Mouse (Mus musculus) forebrain, embryonic 12.5 days (tissue): ENCODE data around the gene Pdk1. TPM values are rescaled to one million over a fixed set of nuclear protein-coding genes. Genes with fewer than 3 reads are reported as not detected.

Experiments
- ATAC-seq: fragments of 200-750 bp; cut with Nextera tagmentation; 2 replicates; pipeline ENCODE4 v1.8.0; 2017; ENCODE audit warnings: moderate TSS enrichment; ENCODE audit not compliant: low FRiP score
- H3K27ac ChIP-seq: fragments of 300-500 bp; sonication (generic); 2 replicates; pipeline ENCODE4 v1.5.1; 2016; ENCODE audit warnings: mild to moderate bottlenecking
- H3K27me3 ChIP-seq: fragments of 300-500 bp; sonication (generic); 2 replicates; pipeline ENCODE4 v1.6.1; 2016; ENCODE audit warnings: mild to moderate bottlenecking
- H3K36me3 ChIP-seq: fragments of 300-500 bp; sonication (generic); replicated peaks from 2 replicates; pipeline ENCODE4 v1.6.1; 2016; ENCODE audit warnings: mild to moderate bottlenecking
- H3K4me1 ChIP-seq: fragments of 300-500 bp; sonication (generic); 2 replicates; pipeline ENCODE4 v1.6.1; 2016
- H3K4me2 ChIP-seq: fragments of 300-500 bp; sonication (generic); 2 replicates; pipeline ENCODE4 v1.6.1; 2016; ENCODE audit warnings: mild to moderate bottlenecking, moderate library complexity
- H3K4me3 ChIP-seq: fragments of 300-500 bp; sonication (generic); replicated peaks from 2 replicates; pipeline ENCODE4 v1.5.1; 2016; ENCODE audit warnings: mild to moderate bottlenecking
- H3K9ac ChIP-seq: fragments of 300-500 bp; sonication (generic); 2 replicates; pipeline ENCODE4 v1.6.1; 2016; ENCODE audit warnings: mild to moderate bottlenecking
- H3K9me3 ChIP-seq: fragments of 300-500 bp; sonication (generic); 2 replicates; pipeline ENCODE4 v1.6.1; 2016
- WGBS: fragments of 180-500 bp; shearing (Covaris S2); methylation state at CpG from one replicate; pipeline ENCODE4 v1.1.7; 2016; 5-methylcytosine and 5-hydroxymethylcytosine counted together
- polyA plus RNA-seq: library from polyadenylated mRNA; unstranded; fragments of >200 nt; fragmentation: Nextera tagmentation; extraction: Ambion mirVana; gene quantifications from 2 replicates; pipeline ENCODE4 v1.2.1, GENCODE M21; 2016

Pdk1 gene
- polyA plus RNA-seq, 1 experiment from 2014 or later, result 30.5 TPM

DNA sequence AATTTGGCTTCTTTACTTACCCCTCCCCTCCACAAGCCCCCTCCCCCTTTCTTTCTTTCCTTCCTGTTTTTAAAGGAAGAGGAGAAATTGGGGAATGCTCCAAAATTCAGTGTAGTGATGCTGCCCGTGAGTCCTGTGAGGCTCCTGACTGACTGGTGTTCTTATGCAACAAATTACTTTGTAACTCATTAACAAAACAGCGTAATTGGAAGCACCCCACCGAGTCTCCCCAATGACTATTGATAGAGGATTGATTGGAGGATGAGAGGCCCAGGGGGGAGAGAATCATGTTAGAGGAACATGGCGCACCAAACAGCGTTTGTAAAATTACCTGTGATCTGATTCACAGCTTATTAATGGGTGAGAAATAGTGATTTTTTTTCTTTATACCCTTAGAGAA lies 17.9 kb upstream of the Pdk1 start:
- Histone ChIP-seq H3K4me2 (no peak overlapping the region), H3K27me3 (no peaks in the 10 kb centered on the region), H3K4me1 (no peaks in the 10 kb centered on the region), H3K4me3 (no peak overlapping the region), H3K9me3 (no peaks in the 10 kb centered on the region), H3K9ac (no peak overlapping the region), H3K36me3 (peaks cover 10% of the 10 kb centered on the region), H3K27ac (no peak overlapping the region)
- 61% methylated on average over 5 of the region's 5 CpGs for WGBS
- ATAC-seq, result no peak

DNA sequence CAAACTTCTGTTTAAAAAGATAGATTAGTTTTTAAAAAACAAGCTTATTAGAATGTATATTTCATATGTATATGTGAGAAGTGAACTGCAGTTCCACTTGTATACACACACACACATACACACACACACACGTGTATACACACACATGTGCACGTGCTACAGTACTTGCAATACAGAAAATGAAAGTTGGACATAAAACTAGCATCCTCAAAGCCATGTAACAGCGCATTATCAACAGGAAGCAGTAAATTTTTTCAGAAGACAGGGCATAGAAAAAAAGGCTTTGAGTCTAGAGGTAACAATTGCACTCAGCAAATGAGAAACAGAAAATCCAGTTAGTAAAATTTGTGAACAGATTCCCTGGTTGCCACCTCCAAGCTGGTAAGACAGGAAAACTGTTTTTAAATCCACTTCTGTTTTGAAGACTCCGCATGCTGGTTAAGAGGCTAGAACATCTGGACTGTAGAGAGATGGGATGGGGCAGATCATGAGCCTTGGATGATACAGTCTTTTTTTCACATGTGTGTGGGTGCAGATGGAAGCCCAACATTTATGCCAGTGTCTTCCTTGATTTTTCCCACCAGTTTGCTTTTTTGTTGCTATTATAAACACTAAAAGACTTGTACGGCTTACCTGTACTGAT lies 9.4 kb upstream of the Pdk1 start:
- H3K36me3 ChIP-seq, result no peaks in the 10 kb centered on the region
- no peak overlapping the region for H3K27ac ChIP-seq
- ATAC-seq, result no peak
- no peak overlapping the region for H3K9ac ChIP-seq
- 90% methylated on average over 5 of the region's 5 CpGs for WGBS
- H3K4me3 ChIP-seq, result no peak overlapping the region
- no peak overlapping the region for H3K4me2 ChIP-seq
- no peaks in the 10 kb centered on the region for H3K27me3 ChIP-seq
- H3K9me3 ChIP-seq, result no peaks in the 10 kb centered on the region
- no peaks in the 10 kb centered on the region for H3K4me1 ChIP-seq

DNA sequence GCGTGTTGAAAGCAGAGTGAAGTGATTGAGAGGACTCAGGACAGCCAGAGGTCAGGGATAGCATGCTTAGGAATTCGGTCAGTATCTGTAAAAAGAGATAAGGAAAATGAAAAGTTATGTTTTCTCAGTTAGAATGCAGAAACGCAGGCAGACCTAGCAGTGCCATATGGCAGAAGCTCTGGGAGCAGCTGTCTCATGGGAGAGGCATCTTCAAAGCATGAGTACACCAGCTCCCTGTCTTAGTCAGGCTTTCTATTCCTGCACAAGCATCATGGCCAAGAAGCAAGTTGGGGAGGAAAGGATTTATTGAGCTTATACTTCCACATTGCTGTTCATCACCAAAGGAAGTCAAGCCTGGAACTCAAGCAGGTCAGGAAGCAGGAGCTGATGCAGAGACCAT lies 8.0 kb upstream of the Pdk1 start:
- WGBS, result 85% methylated on average over 3 of the region's 3 CpGs
- no peak for ATAC-seq
- Histone ChIP-seq H3K9ac (no peak overlapping the region), H3K4me3 (no peak overlapping the region), H3K27ac (no peak overlapping the region), H3K27me3 (no peaks in the 10 kb centered on the region), H3K9me3 (no peaks in the 10 kb centered on the region), H3K4me2 (no peak overlapping the region), H3K4me1 (no peaks in the 10 kb centered on the region), H3K36me3 (no peaks in the 10 kb centered on the region)

DNA sequence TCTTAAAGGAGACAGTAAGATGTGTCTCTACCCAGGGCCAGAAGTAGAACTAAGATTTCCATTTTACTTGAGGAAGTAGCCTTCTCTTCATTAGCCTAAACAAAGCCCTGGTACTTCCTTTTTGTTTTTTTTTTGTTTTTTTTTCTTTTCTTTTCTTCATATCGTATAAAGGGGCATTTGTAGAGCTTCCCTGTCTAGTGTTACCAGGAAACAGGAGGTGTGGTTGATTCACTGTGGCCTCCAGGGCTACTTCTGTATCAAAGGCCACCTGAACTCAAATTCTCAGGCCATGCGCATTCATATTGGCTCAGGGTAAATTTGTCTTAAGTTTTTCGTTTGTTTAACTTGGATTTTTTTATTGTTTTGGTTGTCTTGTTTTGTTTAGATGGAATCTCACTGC lies 7.1 kb upstream of the Pdk1 start:
- no peaks in the 10 kb centered on the region for H3K27me3 ChIP-seq
- H3K9me3 ChIP-seq, result no peaks in the 10 kb centered on the region
- WGBS, result 70% methylated on average over 3 of the region's 3 CpGs
- no peaks in the 10 kb centered on the region for H3K4me1 ChIP-seq
- H3K27ac ChIP-seq, result no peak overlapping the region
- no peaks in the 10 kb centered on the region for H3K36me3 ChIP-seq
- H3K9ac ChIP-seq, result no peak overlapping the region
- H3K4me2 ChIP-seq, result no peak overlapping the region
- H3K4me3 ChIP-seq, result no peak overlapping the region
- no peak for ATAC-seq

DNA sequence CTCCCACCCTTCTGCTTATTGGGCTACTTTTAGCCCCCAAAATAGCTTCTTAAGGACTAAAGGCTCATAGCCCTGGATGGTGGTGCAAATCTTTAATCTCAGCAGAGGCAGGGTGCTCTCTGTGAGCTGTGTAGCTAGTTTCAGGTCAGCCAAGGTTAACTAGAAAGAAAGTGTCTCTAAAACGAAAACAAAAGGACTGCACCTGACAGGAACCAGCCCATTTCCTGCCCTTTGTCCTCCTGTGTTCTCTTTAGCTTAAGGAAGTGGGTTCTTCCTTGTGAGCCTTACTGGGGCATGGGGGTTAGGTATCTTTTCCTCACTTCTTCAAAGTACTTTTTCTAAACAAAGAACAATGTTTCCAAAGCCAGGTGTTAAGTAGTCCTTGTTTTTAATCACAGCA lies 6.5 kb upstream of the Pdk1 start:
- H3K4me2 ChIP-seq, result no peak overlapping the region
- H3K4me3 ChIP-seq, result no peak overlapping the region
- ATAC-seq, result no peak
- WGBS, result 68% methylated on average over 1 of the region's 1 CpGs
- no peaks in the 10 kb centered on the region for H3K27me3 ChIP-seq
- no peaks in the 10 kb centered on the region for H3K9me3 ChIP-seq
- H3K9ac ChIP-seq, result no peak overlapping the region
- H3K4me1 ChIP-seq, result no peaks in the 10 kb centered on the region
- no peaks in the 10 kb centered on the region for H3K36me3 ChIP-seq
- H3K27ac ChIP-seq, result no peak overlapping the region

DNA sequence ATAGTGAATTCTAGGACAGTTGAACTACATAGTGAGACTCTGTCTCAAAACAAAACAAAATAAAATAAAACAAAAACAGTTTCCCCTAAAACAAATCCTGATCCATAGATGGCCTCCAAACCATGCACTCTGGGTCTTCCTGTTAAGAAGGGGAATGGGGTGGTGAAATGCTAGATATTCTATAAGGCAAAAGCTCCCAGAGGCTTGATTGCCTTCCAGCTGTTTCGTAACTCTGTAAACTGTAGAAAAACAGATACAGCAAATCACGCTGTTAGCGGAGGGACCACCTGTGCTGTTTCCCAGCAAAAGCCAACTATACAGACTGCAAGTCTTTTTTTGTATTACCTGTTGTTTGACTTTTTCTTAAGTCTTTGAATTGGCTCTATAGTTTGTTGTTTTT lies 6.0 kb upstream of the Pdk1 start:
- no peak overlapping the region for H3K4me2 ChIP-seq
- no peaks in the 10 kb centered on the region for H3K4me1 ChIP-seq
- H3K27me3 ChIP-seq, result no peaks in the 10 kb centered on the region
- 79% methylated on average over 3 of the region's 3 CpGs for WGBS
- H3K4me3 ChIP-seq, result no peak overlapping the region
- ATAC-seq, result no peak
- no peaks in the 10 kb centered on the region for H3K36me3 ChIP-seq
- H3K27ac ChIP-seq, result no peak overlapping the region
- no peaks in the 10 kb centered on the region for H3K9me3 ChIP-seq
- no peak overlapping the region for H3K9ac ChIP-seq

DNA sequence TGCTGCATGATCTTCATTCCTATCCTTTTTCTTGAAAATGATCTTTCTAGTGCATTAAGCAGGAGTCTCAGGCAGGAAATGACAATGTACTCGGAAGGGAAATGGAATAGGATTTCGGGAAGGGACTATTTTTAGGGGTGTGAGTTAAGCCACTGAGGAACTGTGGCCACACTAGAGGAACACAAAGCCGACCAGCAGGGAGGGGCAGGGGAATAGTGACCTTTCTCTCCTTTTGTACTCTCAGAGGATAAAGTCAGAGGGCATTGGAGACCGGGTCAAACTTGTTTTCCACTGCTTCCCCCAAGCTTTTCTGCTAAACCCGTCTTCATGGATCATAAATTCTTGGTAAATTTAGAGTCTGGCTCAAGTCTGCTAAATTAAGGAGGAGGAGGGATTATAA lies 5.5 kb upstream of the Pdk1 start:
- Histone ChIP-seq H3K4me1 (0 out of 2 replicates have a peak, but pooled peaks cover under 1% of the 10 kb centered on the region), H3K27ac (no peak overlapping the region), H3K9me3 (no peaks in the 10 kb centered on the region), H3K4me3 (no peak overlapping the region), H3K27me3 (no peaks in the 10 kb centered on the region), H3K9ac (no peak overlapping the region), H3K36me3 (no peaks in the 10 kb centered on the region), H3K4me2 (no peak overlapping the region)
- WGBS, result 10% methylated on average over 5 of the region's 5 CpGs
- ATAC-seq, result no peak

DNA sequence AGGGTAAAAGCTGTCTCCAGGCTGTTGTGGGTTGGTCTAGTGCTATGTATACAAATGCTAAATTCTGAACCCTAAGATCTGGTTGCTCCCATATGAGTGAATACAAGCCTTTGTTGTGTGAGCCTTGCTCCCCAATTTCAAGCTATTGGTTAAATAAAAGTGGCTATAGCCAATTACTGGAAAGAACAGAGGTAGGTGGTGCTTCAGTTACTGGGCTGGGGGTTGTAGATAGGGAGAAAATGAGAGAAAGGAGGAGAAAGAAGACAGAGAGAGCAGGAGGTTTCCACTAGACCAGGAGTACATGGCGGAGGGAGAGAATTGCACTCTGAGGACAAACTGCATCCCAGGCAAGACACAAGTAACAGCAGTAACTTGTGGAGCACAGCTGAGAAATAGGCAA lies 4.8 kb upstream of the Pdk1 start:
- no peak overlapping the region for H3K27ac ChIP-seq
- H3K9me3 ChIP-seq, result no peaks in the 10 kb centered on the region
- no peaks in the 10 kb centered on the region for H3K27me3 ChIP-seq
- no peak for ATAC-seq
- no peak overlapping the region for H3K9ac ChIP-seq
- H3K36me3 ChIP-seq, result no peaks in the 10 kb centered on the region
- H3K4me1 ChIP-seq, result peaks cover 3% of the 10 kb centered on the region; the same call in 1 of the 2 replicates
- H3K4me2 ChIP-seq, result no peak overlapping the region
- H3K4me3 ChIP-seq, result no peak overlapping the region
- 96% methylated on average over 1 of the region's 1 CpGs for WGBS

DNA sequence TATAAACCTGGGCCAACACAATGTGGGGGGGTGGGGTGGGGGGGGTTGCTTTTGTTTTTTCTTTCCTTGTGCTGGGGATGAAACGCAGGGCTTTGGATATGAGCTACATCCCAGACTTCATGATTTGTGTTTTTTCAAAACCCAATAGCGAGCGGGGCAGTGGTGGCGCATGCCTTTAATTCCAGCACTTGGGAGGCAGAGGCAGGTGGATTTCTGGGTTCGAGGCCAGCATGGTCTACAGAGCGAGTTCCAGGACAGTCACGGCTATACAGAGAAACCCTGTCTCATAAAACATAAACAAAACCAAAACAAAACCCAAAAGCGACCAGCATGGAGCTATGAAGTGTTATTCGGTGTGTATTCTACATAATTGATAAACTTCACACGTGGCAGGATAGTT lies 883 bp upstream of the Pdk1 start:
- Histone ChIP-seq H3K9ac (no peak overlapping the region), H3K36me3 (no peaks in the 10 kb centered on the region), H3K4me2 (peak overlapping the region; percentile 90), H3K4me1 (peaks cover 20% of the 10 kb centered on the region), H3K4me3 (peak overlapping the region; percentile 58; the same call in 1 of the 2 replicates), H3K27ac (no peak overlapping the region), H3K9me3 (no peaks in the 10 kb centered on the region), H3K27me3 (peaks cover 6% of the 10 kb centered on the region; the same call in 1 of the 2 replicates)
- WGBS, result 80% methylated on average over 10 of the region's 10 CpGs
- ATAC-seq, result no peak

DNA sequence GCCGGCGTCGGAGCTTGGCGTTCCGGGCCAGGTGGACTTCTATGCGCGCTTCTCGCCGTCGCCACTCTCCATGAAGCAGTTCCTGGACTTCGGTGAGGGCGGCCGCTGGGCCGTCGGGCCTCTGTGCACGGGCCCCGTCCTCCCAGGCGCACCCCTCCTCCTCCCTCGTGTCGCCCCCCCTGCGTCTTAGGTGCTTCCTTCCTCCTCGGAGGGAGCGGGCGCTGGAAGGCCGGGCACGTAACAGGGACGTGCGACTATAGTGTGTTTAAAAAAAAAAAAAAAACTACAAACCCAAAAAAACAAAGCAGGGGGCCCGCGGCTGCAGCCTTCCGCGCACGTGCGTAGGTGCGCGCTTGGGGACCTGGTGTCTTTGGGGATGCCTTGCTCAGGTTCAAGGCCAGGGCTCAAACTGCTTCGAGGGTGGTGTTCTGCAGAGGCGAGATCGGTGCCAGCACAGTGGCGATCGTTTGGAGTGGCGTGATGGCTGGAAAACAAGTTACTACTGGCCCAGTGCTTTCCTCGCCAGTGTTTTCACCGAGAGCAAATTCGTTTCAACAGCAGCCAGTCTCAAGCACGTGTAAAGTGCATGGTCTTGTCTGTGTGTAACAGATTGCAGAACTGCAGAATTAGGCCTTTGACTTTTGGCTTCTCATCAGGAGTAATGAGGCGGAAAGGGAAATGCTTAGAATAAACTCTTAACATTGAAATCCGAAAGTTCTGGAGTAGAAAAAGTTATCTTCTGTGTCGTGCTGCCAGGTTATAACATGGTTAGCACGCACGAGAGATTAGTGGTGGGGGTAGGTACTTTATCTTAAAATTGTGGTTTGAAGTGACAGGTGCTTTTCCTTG lies 674 bp downstream of the Pdk1 start:
- H3K9ac ChIP-seq, result peak overlapping the region; percentile 70
- no peaks in the 10 kb centered on the region for H3K9me3 ChIP-seq
- peaks cover 20% of the 10 kb centered on the region for H3K4me1 ChIP-seq
- peak; percentile 66 for ATAC-seq
- no peaks in the 10 kb centered on the region for H3K36me3 ChIP-seq
- 3% methylated on average over 51 of the region's 51 CpGs for WGBS
- peak overlapping the region; percentile 75 for H3K27ac ChIP-seq
- H3K27me3 ChIP-seq, result peaks cover 6% of the 10 kb centered on the region; the same call in 1 of the 2 replicates
- H3K4me3 ChIP-seq, result peak overlapping the region; percentile 58
- H3K4me2 ChIP-seq, result peak overlapping the region; percentile 90

DNA sequence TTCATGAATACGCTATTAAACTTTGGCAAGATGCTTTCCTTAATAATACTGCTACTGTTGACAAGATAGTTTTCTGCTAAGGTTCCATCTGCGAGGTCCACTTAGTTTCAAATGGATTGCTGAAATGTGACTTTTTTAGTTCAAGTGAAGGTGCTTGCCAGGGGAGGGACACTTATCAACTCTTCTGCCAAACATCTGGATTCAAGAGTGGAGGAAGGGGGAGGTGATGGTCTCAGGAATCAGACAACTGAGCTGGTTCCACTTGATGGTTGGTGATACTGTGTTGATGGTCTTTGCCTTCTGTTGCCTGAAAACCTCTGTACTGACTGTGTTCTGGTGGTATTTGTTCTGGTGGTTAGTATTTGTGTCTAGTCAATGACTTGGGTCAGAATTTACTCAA lies 1.4 kb downstream of the Pdk1 start:
- WGBS, result 80% methylated on average over 2 of the region's 2 CpGs
- H3K27ac ChIP-seq, result no peak overlapping the region
- H3K4me3 ChIP-seq, result 0 out of 2 replicates have a peak overlapping the region, but pooled peaks have one; percentile 58
- peaks cover 20% of the 10 kb centered on the region for H3K4me1 ChIP-seq
- peaks cover 6% of the 10 kb centered on the region; the same call in 1 of the 2 replicates for H3K27me3 ChIP-seq
- H3K36me3 ChIP-seq, result no peaks in the 10 kb centered on the region
- no peak overlapping the region for H3K9ac ChIP-seq
- peak overlapping the region; percentile 90 for H3K4me2 ChIP-seq
- no peak for ATAC-seq
- no peaks in the 10 kb centered on the region for H3K9me3 ChIP-seq

DNA sequence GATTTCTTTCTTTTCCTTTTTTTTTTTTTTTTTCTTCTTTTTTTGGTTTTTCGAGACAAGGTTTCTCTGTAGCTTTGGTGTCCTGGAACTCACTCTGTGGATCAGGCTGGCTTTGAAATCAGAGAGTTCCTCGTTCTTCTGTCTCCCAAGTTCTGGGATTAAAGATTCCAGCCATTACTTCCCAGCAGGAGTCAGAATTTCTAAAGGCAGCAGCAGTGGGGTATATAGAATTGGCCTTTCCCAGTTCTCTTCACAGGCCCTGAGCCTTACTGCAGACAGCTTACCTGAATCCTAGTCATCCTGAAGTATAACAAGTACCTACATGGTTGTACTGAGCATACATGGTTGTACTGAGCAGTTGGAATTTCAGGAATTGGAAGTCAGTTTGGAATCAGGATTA lies 1.8 kb downstream of the Pdk1 start:
- no peak overlapping the region for H3K27ac ChIP-seq
- no peak overlapping the region for H3K4me3 ChIP-seq
- H3K36me3 ChIP-seq, result no peaks in the 10 kb centered on the region
- H3K27me3 ChIP-seq, result peaks cover 6% of the 10 kb centered on the region; the same call in 1 of the 2 replicates
- WGBS, result 31% methylated on average over 2 of the region's 2 CpGs
- no peak for ATAC-seq
- no peak overlapping the region for H3K4me2 ChIP-seq
- H3K4me1 ChIP-seq, result peaks cover 20% of the 10 kb centered on the region
- no peaks in the 10 kb centered on the region for H3K9me3 ChIP-seq
- H3K9ac ChIP-seq, result no peak overlapping the region

DNA sequence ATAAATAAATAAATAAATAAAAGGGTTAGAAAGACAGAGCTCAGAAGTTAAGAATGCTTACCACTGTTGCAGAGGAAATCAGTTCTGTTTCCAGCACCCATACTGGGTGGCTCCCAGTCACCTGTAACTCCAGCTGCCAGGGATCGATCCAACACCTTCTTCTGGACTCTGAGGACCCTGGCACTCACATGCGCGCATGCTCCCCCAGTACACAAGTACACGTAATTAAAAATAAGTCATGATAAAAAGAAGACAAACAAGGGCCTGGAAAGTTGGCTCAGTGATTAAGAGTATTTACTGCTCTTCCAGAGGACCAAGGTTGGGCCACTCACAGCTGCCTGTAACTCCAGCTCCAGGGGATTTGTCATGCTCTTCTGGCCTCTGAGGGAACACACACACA lies 4.8 kb downstream of the Pdk1 start:
- Histone ChIP-seq H3K4me2 (no peak overlapping the region), H3K27ac (no peak overlapping the region), H3K9ac (no peak overlapping the region), H3K27me3 (peaks cover 6% of the 10 kb centered on the region; the same call in 1 of the 2 replicates), H3K9me3 (no peaks in the 10 kb centered on the region), H3K36me3 (peaks cover 12% of the 10 kb centered on the region), H3K4me1 (peaks cover 17% of the 10 kb centered on the region), H3K4me3 (no peak overlapping the region)
- no peak for ATAC-seq
- WGBS, result 98% methylated on average over 4 of the region's 4 CpGs
